Mouse (Mus musculus): Measurements from ENCODE around the gene Pxylp1. TPM values are rescaled to one million over a fixed set of nuclear protein-coding genes. Genes with fewer than 3 reads are reported as not detected.

The Pxylp1 gene
- polyA plus RNA-seq, 1 experiment, result 10.9 TPM

DNA sequence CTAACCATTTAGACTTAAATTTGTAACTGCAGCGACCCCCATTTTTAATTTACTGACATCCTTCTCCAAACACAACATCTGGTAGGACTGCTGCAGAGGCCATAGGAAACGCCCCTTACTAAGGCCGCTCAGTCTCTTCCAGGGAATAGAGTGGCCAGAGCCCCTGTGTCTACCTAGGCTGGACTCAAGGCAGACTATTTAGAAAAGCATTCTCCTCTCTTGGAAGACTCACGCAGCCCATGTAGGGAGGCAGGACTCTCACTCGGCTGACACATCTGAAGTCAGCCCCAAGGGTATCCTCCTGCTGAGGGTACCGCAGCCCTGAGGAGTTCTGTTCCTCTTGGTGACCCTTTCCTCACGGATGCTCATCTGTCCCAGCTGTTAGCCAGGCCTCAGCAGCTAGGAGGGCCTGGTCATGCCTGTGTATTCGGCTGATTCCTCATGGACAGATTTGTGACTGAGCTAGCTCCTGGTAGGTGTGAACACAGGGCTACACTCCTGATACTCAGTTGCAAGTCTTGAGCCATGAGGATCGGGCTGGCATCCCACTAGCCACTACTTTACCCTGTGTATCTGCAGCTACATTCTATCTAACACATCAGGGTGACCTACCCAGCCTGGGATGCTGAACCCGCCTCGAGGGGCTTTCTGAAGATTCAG lies 73.5 kb downstream of the Pxylp1 start:
- Histone ChIP-seq H3K4me3 (ENCODE audit: insufficient read depth, low read length) (no peak overlapping the region), H3K27ac (ENCODE audit: insufficient read depth, low read length) (no peak overlapping the region), H3K4me1 (ENCODE audit: control insufficient read depth, insufficient read depth, low read length) (peaks cover 3% of the 10 kb centered on the region; the same call in 1 of the 2 replicates)
- TF ChIP-seq POLR2A (IDR thresholded peaks at IDR 0.05; ENCODE audit: extremely low read depth, insufficient read depth, low read length), result no peak
- no peak for TF ChIP-seq CTCF (IDR thresholded peaks at IDR 0.05; ENCODE audit: extremely low read depth, insufficient read depth, low read length)

DNA sequence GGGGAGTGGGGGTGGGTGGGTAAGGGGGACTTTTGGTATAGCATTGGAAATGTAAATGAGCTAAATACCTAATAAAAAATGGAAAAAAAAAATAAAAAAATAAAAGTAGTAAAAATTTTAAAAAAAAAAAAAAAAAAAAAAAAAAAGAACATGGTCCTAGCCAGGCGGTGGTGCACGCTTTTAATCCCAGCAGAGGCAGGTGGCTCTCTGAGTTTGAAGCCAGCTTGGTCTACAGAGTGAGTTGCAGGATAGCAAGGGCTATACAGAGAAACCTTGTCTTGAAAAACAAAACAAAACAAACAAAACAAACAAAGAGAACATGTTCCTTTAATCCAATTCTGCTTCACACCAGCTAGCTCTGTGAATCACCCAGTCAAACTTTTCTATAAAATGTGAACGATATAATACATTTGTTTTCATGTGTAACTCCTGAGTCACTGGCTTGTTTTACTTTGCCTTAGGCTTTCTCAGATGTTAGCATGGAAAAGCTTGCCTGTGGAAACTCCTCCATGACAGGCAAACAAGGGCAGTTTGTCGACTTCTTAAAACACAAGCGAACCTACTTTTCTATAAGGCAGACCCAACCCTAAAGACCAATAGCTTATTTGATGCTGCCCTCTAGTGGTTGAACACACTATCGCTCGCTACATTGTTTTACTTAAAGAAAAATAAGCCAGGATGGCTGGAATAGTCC lies 74.2 kb downstream of the Pxylp1 start:
- TF ChIP-seq CTCF (IDR thresholded peaks at IDR 0.05; ENCODE audit: extremely low read depth, insufficient read depth, low read length), result peak; percentile 61
- no peak for TF ChIP-seq POLR2A (IDR thresholded peaks at IDR 0.05; ENCODE audit: extremely low read depth, insufficient read depth, low read length)
- H3K27ac ChIP-seq (ENCODE audit: insufficient read depth, low read length), result no peak overlapping the region
- no peak overlapping the region for H3K4me3 ChIP-seq (ENCODE audit: insufficient read depth, low read length)
- H3K4me1 ChIP-seq (ENCODE audit: control insufficient read depth, insufficient read depth, low read length), result peaks cover 1% of the 10 kb centered on the region; the same call in 1 of the 2 replicates

DNA sequence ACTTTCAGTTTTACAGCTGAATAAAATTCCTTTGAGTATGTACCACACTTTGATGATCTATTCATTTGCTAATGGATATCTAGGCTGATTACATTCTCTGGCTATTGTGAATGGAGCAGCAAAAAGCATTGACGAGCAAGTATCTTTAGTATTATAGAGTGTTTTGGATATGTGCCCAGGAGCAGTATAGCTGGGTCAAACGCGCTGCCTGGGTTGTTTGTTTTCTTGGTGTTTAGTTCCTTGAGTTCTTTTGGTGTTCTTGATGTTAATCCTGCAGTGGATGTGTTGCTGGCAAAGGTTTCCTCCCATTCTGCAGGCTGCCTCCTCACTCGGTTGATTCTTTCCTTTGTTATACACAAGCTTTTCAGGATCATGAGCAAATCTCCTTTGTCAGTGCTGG lies 80.5 kb downstream of the Pxylp1 start:
- Histone ChIP-seq H3K4me3 (ENCODE audit: insufficient read depth, low read length) (no peak overlapping the region), H3K27ac (ENCODE audit: insufficient read depth, low read length) (no peak overlapping the region), H3K4me1 (ENCODE audit: control insufficient read depth, insufficient read depth, low read length) (no peaks in the 10 kb centered on the region)
- TF ChIP-seq POLR2A (IDR thresholded peaks at IDR 0.05; ENCODE audit: extremely low read depth, insufficient read depth, low read length), result no peak
- TF ChIP-seq CTCF (IDR thresholded peaks at IDR 0.05; ENCODE audit: extremely low read depth, insufficient read depth, low read length), result no peak

DNA sequence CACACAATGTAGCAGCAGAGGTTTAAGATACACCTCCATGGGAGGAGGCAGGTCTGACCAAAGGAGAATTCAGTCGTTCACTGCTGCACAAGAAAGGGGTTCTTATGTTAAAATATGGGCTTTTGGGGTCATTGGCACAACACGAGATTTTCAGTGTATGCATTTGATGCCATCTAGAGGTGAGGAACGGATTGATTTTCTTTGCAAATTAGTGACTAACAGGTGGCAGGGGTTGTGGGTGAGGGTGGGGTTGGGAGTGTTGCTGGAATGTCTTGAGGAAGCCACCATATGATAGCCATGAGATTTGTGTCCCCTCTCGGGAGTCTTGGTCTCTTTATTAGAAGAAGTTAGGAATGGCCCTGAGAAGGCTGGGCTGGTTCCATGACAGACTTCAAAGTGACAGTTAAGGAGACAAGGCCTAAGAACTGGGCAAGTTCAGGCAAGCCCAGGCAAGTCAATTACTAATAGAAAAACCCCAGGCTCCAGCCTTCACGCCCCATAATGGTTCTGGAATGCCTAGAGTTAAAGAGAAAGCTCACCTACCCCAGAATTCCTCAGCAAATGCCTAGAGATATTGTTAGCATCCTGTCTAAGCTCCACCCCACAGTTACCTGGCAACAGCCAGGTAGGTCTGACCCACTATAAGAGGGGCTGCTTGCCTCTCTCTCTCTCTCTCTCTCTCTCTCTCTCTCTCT lies 92.2 kb downstream of the Pxylp1 start:
- Histone ChIP-seq H3K27ac (ENCODE audit: insufficient read depth, low read length) (no peak overlapping the region), H3K4me1 (ENCODE audit: control insufficient read depth, insufficient read depth, low read length) (no peaks in the 10 kb centered on the region), H3K4me3 (ENCODE audit: insufficient read depth, low read length) (no peak overlapping the region)
- no peak for TF ChIP-seq POLR2A (IDR thresholded peaks at IDR 0.05; ENCODE audit: extremely low read depth, insufficient read depth, low read length)
- TF ChIP-seq CTCF (IDR thresholded peaks at IDR 0.05; ENCODE audit: extremely low read depth, insufficient read depth, low read length), result peak; percentile 46

DNA sequence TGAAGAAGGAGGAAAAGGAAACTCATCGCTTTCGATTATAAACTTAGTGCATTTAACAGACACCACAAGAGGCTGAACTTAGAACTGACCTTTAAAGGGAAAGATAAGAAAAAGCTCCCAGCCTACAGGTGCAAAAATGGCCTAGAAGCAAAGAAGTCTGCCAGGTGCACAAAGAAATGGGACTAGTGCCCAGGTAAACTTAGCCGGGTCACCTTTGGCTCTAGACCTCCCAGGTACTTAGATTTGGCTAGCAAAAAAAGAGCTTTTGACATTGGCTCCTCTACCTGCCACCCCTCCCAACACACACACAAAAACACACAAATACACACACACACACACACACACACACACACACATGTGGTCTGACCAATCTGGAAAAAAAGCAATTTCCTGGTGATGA lies 95.2 kb downstream of the Pxylp1 start:
- TF ChIP-seq POLR2A (IDR thresholded peaks at IDR 0.05; ENCODE audit: extremely low read depth, insufficient read depth, low read length) (no peak), CTCF (IDR thresholded peaks at IDR 0.05; ENCODE audit: extremely low read depth, insufficient read depth, low read length) (no peak)
- no peaks in the 10 kb centered on the region for H3K4me1 ChIP-seq (ENCODE audit: control insufficient read depth, insufficient read depth, low read length)
- H3K4me3 ChIP-seq (ENCODE audit: insufficient read depth, low read length), result no peak overlapping the region
- H3K27ac ChIP-seq (ENCODE audit: insufficient read depth, low read length), result no peak overlapping the region

DNA sequence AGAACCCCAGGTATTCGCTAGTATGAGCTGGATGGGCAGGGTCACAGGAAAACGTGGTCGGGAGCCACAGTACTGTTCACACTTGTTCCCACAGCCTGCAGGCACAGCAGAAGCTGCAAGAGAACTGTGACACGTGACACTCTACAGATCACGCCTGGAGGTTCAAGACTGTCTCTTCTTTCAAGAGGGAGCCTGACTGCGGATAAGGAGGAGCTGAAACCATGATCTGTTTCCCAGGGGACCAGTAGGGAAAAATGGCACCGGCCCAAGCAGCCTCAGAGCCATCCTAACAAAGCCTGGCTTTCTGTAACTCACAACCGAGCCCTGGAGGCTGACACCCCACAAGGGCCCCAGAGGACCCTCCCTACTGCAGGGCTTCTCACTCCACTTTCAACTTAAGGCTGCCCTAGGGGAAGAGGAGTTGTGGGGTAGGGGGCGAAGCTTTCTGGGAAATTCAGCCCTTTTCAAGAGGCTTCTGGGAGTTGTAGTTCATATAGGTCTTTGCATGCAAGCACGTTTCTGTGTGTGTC lies 97.0 kb downstream of the Pxylp1 start:
- no peak overlapping the region for H3K27ac ChIP-seq (ENCODE audit: insufficient read depth, low read length)
- peak; percentile 31; the same call in 1 of the 2 replicates for TF ChIP-seq POLR2A (IDR thresholded peaks at IDR 0.05; ENCODE audit: extremely low read depth, insufficient read depth, low read length)
- no peak for TF ChIP-seq CTCF (IDR thresholded peaks at IDR 0.05; ENCODE audit: extremely low read depth, insufficient read depth, low read length)
- H3K4me3 ChIP-seq (ENCODE audit: insufficient read depth, low read length), result peak overlapping the region; percentile 27
- no peaks in the 10 kb centered on the region for H3K4me1 ChIP-seq (ENCODE audit: control insufficient read depth, insufficient read depth, low read length)

DNA sequence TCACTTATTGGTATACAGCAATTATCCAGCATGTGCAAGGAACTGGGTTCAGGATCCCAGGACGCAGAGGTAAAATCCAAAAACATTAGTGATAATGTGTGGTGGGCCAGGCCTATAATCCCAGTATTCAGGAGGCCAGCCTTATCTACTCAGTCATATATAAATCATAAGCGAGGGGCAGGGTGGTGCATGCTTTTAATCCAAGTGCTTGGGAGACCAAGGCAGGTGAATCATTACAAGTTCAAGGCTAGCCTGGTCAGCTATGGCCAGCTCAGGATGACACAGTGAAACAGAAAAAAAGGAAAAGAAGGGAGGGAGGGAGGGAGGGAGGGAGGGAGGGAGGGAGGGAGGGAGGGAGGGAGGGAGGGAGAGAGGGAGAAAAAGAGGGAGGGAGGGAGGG lies 97.9 kb downstream of the Pxylp1 start:
- TF ChIP-seq CTCF (IDR thresholded peaks at IDR 0.05; ENCODE audit: extremely low read depth, insufficient read depth, low read length), result no peak
- no peak for TF ChIP-seq POLR2A (IDR thresholded peaks at IDR 0.05; ENCODE audit: extremely low read depth, insufficient read depth, low read length)
- Histone ChIP-seq H3K4me1 (ENCODE audit: control insufficient read depth, insufficient read depth, low read length) (no peaks in the 10 kb centered on the region), H3K27ac (ENCODE audit: insufficient read depth, low read length) (no peak overlapping the region), H3K4me3 (ENCODE audit: insufficient read depth, low read length) (no peak overlapping the region)

DNA sequence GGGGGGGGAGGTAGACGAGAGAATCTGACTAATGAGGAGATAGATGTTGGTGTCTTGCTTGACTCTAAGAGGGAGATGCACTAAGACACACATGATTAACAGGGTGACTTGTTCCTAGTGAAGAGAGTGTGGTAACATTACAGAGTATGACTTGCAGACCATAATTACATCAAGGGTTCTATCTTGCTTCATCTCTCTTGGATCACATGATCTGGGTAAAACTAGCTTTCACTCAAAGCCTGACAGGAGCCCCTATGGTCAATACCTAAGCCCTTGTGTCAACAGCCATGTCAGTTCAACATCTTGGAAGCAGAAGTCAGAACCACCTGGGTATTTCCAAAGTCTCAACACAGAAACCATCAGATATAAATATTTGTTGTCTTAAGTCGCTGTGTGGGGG lies 99.9 kb downstream of the Pxylp1 start:
- Histone ChIP-seq H3K4me3 (ENCODE audit: insufficient read depth, low read length) (no peak overlapping the region), H3K27ac (ENCODE audit: insufficient read depth, low read length) (no peak overlapping the region), H3K4me1 (ENCODE audit: control insufficient read depth, insufficient read depth, low read length) (no peaks in the 10 kb centered on the region)
- TF ChIP-seq CTCF (IDR thresholded peaks at IDR 0.05; ENCODE audit: extremely low read depth, insufficient read depth, low read length) (no peak), POLR2A (IDR thresholded peaks at IDR 0.05; ENCODE audit: extremely low read depth, insufficient read depth, low read length) (no peak)

DNA sequence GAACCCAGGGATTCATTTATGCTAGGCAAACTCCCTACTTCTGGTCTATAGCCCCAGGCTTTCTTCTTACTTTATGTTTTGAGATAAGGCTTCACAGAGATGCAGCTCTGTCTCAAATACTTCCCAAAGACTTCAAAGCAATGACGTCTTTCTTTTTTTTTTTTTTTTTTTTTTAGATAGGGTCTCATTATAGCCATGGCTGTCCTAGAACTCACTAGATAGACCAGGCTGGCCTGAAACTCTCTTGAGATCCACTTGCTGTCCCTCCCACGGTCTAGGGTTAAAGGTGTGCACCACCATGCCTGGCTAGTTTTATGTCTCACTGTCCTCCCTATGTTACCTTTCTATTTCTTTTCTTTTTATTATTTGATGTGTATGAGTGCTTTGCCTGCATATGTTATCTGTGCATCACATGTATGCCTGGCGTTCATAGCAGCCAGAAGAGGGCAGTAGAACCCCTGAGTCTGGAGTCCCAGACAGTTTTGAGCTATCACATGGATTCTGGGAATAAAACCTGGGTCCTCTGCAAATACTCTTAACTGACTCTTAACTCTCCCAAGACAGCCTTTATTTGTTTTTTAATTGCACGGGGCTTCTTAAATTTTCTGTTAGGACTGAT lies 102.0 kb downstream of the Pxylp1 start:
- Histone ChIP-seq H3K4me3 (ENCODE audit: insufficient read depth, low read length) (no peak overlapping the region), H3K4me1 (ENCODE audit: control insufficient read depth, insufficient read depth, low read length) (no peaks in the 10 kb centered on the region), H3K27ac (ENCODE audit: insufficient read depth, low read length) (no peak overlapping the region)
- TF ChIP-seq POLR2A (IDR thresholded peaks at IDR 0.05; ENCODE audit: extremely low read depth, insufficient read depth, low read length) (no peak), CTCF (IDR thresholded peaks at IDR 0.05; ENCODE audit: extremely low read depth, insufficient read depth, low read length) (0 out of 2 replicates have a peak, but pooled peaks have one; percentile 4)
